Mouse (Mus musculus) forebrain, embryonic 13.5 days (tissue): ENCODE data around the gene Ror1. TPM values are rescaled to one million over a fixed set of nuclear protein-coding genes. Genes with fewer than 3 reads are reported as not detected.

Source experiments
- ATAC-seq: fragments of 200-750 bp; cut with Nextera tagmentation; 2 replicates; pipeline ENCODE4 v1.8.0; 2017
- H3K27ac ChIP-seq: fragments of 300-500 bp; sonication (generic); 2 replicates; pipeline ENCODE4 v1.5.1; 2015; ENCODE audit warnings: inconsistent platforms, mild to moderate bottlenecking, moderate library complexity
- H3K27me3 ChIP-seq: fragments of 300-500 bp; sonication (generic); 2 replicates; pipeline ENCODE4 v1.6.1; 2015; ENCODE audit warnings: mild to moderate bottlenecking, inconsistent platforms
- H3K36me3 ChIP-seq: fragments of 300-500 bp; sonication (generic); 2 replicates; pipeline ENCODE4 v1.6.1; 2015; ENCODE audit warnings: mild to moderate bottlenecking, inconsistent platforms; ENCODE audit not compliant: poor library complexity, severe bottlenecking
- H3K4me1 ChIP-seq: fragments of 300-500 bp; sonication (generic); 2 replicates; pipeline ENCODE4 v1.6.1; 2015; ENCODE audit warnings: inconsistent platforms
- H3K4me2 ChIP-seq: fragments of 300-500 bp; sonication (generic); 2 replicates; pipeline ENCODE4 v1.6.1; 2015; ENCODE audit warnings: inconsistent platforms, mild to moderate bottlenecking, moderate library complexity
- H3K4me3 ChIP-seq: fragments of 300-500 bp; sonication (generic); 2 replicates; pipeline ENCODE4 v1.5.1; 2015; ENCODE audit warnings: mild to moderate bottlenecking, inconsistent platforms
- H3K9ac ChIP-seq: fragments of 300-500 bp; sonication (generic); 2 replicates; pipeline ENCODE4 v1.6.1; 2015; ENCODE audit warnings: mild to moderate bottlenecking, inconsistent platforms
- H3K9me3 ChIP-seq: fragments of 300-500 bp; sonication (generic); replicated peaks from 2 replicates; pipeline ENCODE4 v1.6.1; 2016; ENCODE audit warnings: inconsistent platforms
- WGBS: fragments of 180-500 bp; shearing (Covaris S2); methylation state at CpG from one replicate; pipeline ENCODE4 v1.1.7; 2015; 5-methylcytosine and 5-hydroxymethylcytosine counted together
- polyA plus RNA-seq: library from polyadenylated mRNA; unstranded; fragments of >200 nt; fragmentation: Nextera tagmentation; extraction: Ambion mirVana; gene quantifications from 2 replicates; pipeline ENCODE4 v1.2.1, GENCODE M21; 2015

Gene Ror1
- polyA plus RNA-seq, 1 experiment from 2014 or later, result 0.84 TPM

- no peak for ATAC-seq
These were observed 105.7 kb downstream of the Ror1 start for GRCm38 (mm10) chr4:100201322-100201721.

DNA sequence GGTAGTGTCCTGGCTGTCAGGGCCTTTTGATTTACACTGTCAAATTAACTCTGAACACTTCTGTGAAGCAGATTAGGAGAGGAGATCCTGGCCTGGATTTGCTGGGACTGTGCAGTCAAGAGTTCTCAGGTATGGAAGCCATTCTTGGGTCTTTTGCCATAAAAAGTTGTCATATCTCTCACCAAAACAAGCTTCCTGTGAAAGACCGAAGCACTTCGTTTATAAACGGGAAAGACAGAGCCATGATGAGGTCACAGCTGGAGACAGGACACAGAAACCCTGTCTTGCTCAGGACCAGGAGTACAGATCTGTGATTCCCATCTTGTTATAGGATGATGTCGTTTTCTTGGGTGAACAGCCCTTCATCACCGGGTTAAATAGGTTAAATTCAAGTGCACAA is 107.5 kb downstream of the Ror1 start:
- Histone ChIP-seq H3K4me1 (no peaks in the 10 kb centered on the region), H3K36me3 (no peaks in the 10 kb centered on the region), H3K9ac (no peak overlapping the region), H3K27me3 (no peaks in the 10 kb centered on the region), H3K4me3 (no peak overlapping the region), H3K27ac (no peak overlapping the region), H3K4me2 (no peak overlapping the region), H3K9me3 (no peaks in the 10 kb centered on the region)
- ATAC-seq, result no peak
- 82% methylated on average over 5 of the region's 5 CpGs for WGBS

More at GRCm38 (mm10) chr4:100201322-100201721, 105.7 kb downstream of the Ror1 start:
- Histone ChIP-seq H3K4me1 (no peaks in the 10 kb centered on the region), H3K4me3 (no peak overlapping the region), H3K9me3 (no peaks in the 10 kb centered on the region), H3K4me2 (no peak overlapping the region), H3K36me3 (no peaks in the 10 kb centered on the region), H3K27me3 (no peaks in the 10 kb centered on the region), H3K9ac (no peak overlapping the region), H3K27ac (no peak overlapping the region)
- 60% methylated on average over 2 of the region's 2 CpGs for WGBS

GRCm38 (mm10) chr4:100203688-100204087 is 108.1 kb downstream of the Ror1 start:
- Histone ChIP-seq H3K36me3 (no peaks in the 10 kb centered on the region), H3K4me3 (no peak overlapping the region), H3K27ac (no peak overlapping the region), H3K4me1 (no peaks in the 10 kb centered on the region), H3K9ac (no peak overlapping the region), H3K9me3 (no peaks in the 10 kb centered on the region), H3K4me2 (no peak overlapping the region), H3K27me3 (no peaks in the 10 kb centered on the region)
- ATAC-seq, result no peak
- WGBS, result 71% methylated on average over 5 of the region's 5 CpGs

- 86% methylated on average over 12 of the region's 12 CpGs for WGBS
- Histone ChIP-seq H3K4me2 (no peak overlapping the region), H3K4me3 (no peak overlapping the region), H3K9me3 (no peaks in the 10 kb centered on the region), H3K9ac (no peak overlapping the region), H3K27ac (no peak overlapping the region), H3K36me3 (no peaks in the 10 kb centered on the region), H3K27me3 (no peaks in the 10 kb centered on the region), H3K4me1 (no peaks in the 10 kb centered on the region)
- ATAC-seq, result no peak
These were observed 108.8 kb downstream of the Ror1 start for GRCm38 (mm10) chr4:100204381-100204780.

DNA sequence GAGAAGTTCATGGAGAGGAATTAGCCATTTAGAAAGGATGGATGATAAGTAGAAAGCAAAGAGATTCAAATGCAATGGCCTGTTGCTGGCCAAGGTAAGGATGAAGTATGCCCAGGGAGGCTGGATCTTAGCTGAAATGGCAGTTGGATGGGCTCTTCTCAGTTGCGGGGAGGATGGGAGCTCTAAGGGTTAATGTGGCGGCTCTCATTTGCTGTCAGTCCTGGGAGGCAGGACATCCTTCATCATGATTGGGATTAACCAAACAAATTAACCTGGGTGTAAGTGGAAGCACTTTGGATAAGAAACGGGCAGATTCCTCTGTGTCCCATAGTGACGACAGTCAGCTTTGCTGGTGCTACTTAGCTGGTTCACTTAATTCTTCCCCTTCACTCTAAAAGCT is 112.5 kb downstream of the Ror1 start:
- no peaks in the 10 kb centered on the region for H3K9me3 ChIP-seq
- H3K4me3 ChIP-seq, result no peak overlapping the region
- H3K27ac ChIP-seq, result no peak overlapping the region
- no peak overlapping the region for H3K4me2 ChIP-seq
- 59% methylated on average over 4 of the region's 4 CpGs for WGBS
- H3K4me1 ChIP-seq, result no peaks in the 10 kb centered on the region
- no peaks in the 10 kb centered on the region for H3K36me3 ChIP-seq
- H3K27me3 ChIP-seq, result no peaks in the 10 kb centered on the region
- H3K9ac ChIP-seq, result no peak overlapping the region
- ATAC-seq, result no peak

- H3K27ac ChIP-seq, result no peak overlapping the region
- no peaks in the 10 kb centered on the region for H3K9me3 ChIP-seq
- no peaks in the 10 kb centered on the region for H3K36me3 ChIP-seq
- WGBS, result 71% methylated on average over 4 of the region's 4 CpGs
- H3K27me3 ChIP-seq, result no peaks in the 10 kb centered on the region
- no peak overlapping the region for H3K4me3 ChIP-seq
- H3K4me1 ChIP-seq, result no peaks in the 10 kb centered on the region
- ATAC-seq, result no peak
- H3K9ac ChIP-seq, result no peak overlapping the region
- no peak overlapping the region for H3K4me2 ChIP-seq
These were observed 113.5 kb downstream of the Ror1 start for GRCm38 (mm10) chr4:100209106-100209505.

GRCm38 (mm10) chr4:100211331-100211730 is 115.7 kb downstream of the Ror1 start:
- H3K4me2 ChIP-seq, result no peak overlapping the region
- no peaks in the 10 kb centered on the region for H3K27me3 ChIP-seq
- no peaks in the 10 kb centered on the region for H3K36me3 ChIP-seq
- H3K27ac ChIP-seq, result no peak overlapping the region
- 72% methylated on average over 4 of the region's 4 CpGs for WGBS
- no peak overlapping the region for H3K9ac ChIP-seq
- no peaks in the 10 kb centered on the region for H3K4me1 ChIP-seq
- H3K9me3 ChIP-seq, result no peaks in the 10 kb centered on the region
- H3K4me3 ChIP-seq, result no peak overlapping the region
- ATAC-seq, result no peak

DNA sequence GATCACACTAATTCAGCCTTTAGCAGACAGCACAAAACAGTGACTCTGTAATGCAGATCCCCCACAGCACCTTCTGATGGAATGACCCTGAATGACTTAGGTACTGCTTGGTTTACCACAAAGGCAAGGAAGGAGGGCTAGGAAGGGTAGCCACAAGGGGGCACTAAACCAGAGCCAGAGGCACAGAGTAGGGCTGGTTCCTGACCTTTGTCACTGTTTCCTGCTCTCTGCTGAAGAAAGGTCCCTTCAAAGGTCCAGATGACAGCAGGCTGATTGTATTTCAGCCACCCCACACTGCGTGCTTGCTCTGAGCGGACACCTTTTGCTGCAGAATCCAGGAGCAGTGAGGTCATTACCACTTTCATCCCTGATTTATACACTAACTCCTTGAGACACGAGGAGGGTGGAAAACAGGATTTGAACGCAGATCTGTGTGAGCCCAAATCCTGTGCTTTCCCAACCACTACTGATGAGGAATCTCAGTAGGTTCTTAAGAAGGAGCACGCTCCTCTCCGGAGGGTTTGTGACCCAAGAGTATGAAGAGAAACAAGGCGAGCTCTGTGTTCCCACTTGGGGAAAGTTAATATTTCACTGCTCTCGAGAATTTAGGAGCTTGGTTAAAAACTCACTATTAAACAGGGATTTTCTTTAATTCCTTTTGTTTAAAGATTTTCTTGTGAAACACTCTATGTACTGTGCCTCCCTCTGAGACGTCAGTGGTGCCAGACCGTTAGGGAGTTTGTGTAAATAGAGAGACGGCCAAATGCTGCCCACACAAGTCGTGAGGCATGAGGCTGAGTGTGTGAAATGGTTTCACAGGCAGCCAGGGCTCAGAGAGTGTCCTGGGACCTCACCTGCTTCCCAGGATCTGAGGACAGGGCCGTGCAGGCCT is 119.0 kb downstream of the Ror1 start:
- Histone ChIP-seq H3K9me3 (no peaks in the 10 kb centered on the region), H3K4me3 (no peak overlapping the region), H3K4me2 (no peak overlapping the region), H3K27ac (no peak overlapping the region), H3K27me3 (no peaks in the 10 kb centered on the region), H3K36me3 (no peaks in the 10 kb centered on the region), H3K9ac (no peak overlapping the region), H3K4me1 (no peaks in the 10 kb centered on the region)
- no peak for ATAC-seq
- 63% methylated on average over 13 of the region's 13 CpGs for WGBS

GRCm38 (mm10) chr4:100216587-100216986 is 121.0 kb downstream of the Ror1 start:
- no peaks in the 10 kb centered on the region for H3K9me3 ChIP-seq
- H3K36me3 ChIP-seq, result no peaks in the 10 kb centered on the region
- no peak overlapping the region for H3K9ac ChIP-seq
- no peak overlapping the region for H3K4me2 ChIP-seq
- no peak overlapping the region for H3K27ac ChIP-seq
- no peaks in the 10 kb centered on the region for H3K27me3 ChIP-seq
- H3K4me1 ChIP-seq, result no peaks in the 10 kb centered on the region
- ATAC-seq, result no peak
- no peak overlapping the region for H3K4me3 ChIP-seq
- WGBS, result 82% methylated on average over 3 of the region's 3 CpGs

- WGBS, result 95% methylated on average over 4 of the region's 4 CpGs
- Histone ChIP-seq H3K4me1 (no peaks in the 10 kb centered on the region), H3K36me3 (no peaks in the 10 kb centered on the region)
These were observed 123.4 kb downstream of the Ror1 start for GRCm38 (mm10) chr4:100219026-100219425.

GRCm38 (mm10) chr4:100219599-100219998 is 124.0 kb downstream of the Ror1 start:
- no peak for ATAC-seq
- no peak overlapping the region for H3K4me2 ChIP-seq
- H3K27me3 ChIP-seq, result no peaks in the 10 kb centered on the region
- no peaks in the 10 kb centered on the region for H3K36me3 ChIP-seq
- 92% methylated on average over 4 of the region's 4 CpGs for WGBS
- H3K27ac ChIP-seq, result no peak overlapping the region
- no peaks in the 10 kb centered on the region for H3K9me3 ChIP-seq
- H3K4me1 ChIP-seq, result no peaks in the 10 kb centered on the region
- no peak overlapping the region for H3K9ac ChIP-seq
- H3K4me3 ChIP-seq, result no peak overlapping the region

More at GRCm38 (mm10) chr4:100219026-100219425, 123.4 kb downstream of the Ror1 start:
- no peaks in the 10 kb centered on the region for H3K27me3 ChIP-seq
- no peaks in the 10 kb centered on the region for H3K9me3 ChIP-seq
- no peak for ATAC-seq
- H3K4me2 ChIP-seq, result no peak overlapping the region
- no peak overlapping the region for H3K9ac ChIP-seq
- no peak overlapping the region for H3K27ac ChIP-seq
- no peak overlapping the region for H3K4me3 ChIP-seq

- H3K36me3 ChIP-seq, result no peaks in the 10 kb centered on the region
- H3K9ac ChIP-seq, result no peak overlapping the region
- no peak overlapping the region for H3K27ac ChIP-seq
- H3K4me2 ChIP-seq, result no peak overlapping the region
- no peaks in the 10 kb centered on the region for H3K9me3 ChIP-seq
- no peak overlapping the region for H3K4me3 ChIP-seq
- no peaks in the 10 kb centered on the region for H3K27me3 ChIP-seq
- WGBS, result 81% methylated on average over 13 of the region's 13 CpGs
- ATAC-seq, result no peak
- H3K4me1 ChIP-seq, result no peaks in the 10 kb centered on the region
These were observed 126.6 kb downstream of the Ror1 start for GRCm38 (mm10) chr4:100221978-100222737.
